Comparison of ENCODE assay signal across 20 mouse cellular contexts in genomic region chr2:151791156-151791555, GRCm38 (mm10). TPM values are rescaled to one million over a fixed set of nuclear protein-coding genes. Genes with fewer than 3 reads are reported as not detected.
"Had no signal": no experiment of that assay in that cellular context is flagged by ENCODE, and none has a peak within 500 bp of the region (broad histone marks: within the 10 kb centered on the region; RNA-seq: fewer than 3 reads in every experiment).

No protein-coding gene starts in this region.

- H3K27me3 ChIP-seq: intestine, embryonic 15.5 days; limb, embryonic 15.5 days; liver, embryonic 12.5 days; midbrain, embryonic 12.5 days; neural tube, embryonic 13.5 days had no signal

- ATAC-seq: intestine, embryonic 15.5 days; liver, embryonic 12.5 days; midbrain, embryonic 16.5 days had no signal

- H3K4me2 ChIP-seq: intestine, embryonic 15.5 days; limb, embryonic 15.5 days; liver, embryonic 12.5 days; lung, embryonic 14.5 days; midbrain, embryonic 12.5 days; neural tube, embryonic 13.5 days had no signal

- H3K4me1 ChIP-seq: intestine, embryonic 15.5 days; liver, embryonic 12.5 days; midbrain, embryonic 12.5 days had no signal

- DNase-seq: kidney, adult 9 months; kidney, postnatal 36 days; left cerebral cortex, postnatal 4 days; lung, embryonic 14.5 days; lung, postnatal 10 days; lung, postnatal 4 days; right cerebral cortex, postnatal 4 days; spleen, adult 18-20 months; thymus, postnatal 4 days had no signal

- H3K36me3 ChIP-seq: intestine, embryonic 15.5 days; limb, embryonic 15.5 days; liver, embryonic 12.5 days; midbrain, embryonic 12.5 days; neural tube, embryonic 13.5 days had no signal

- H3K27ac ChIP-seq: intestine, embryonic 15.5 days; kidney, postnatal 0 days; layer of hippocampus, adult 2 months; limb, embryonic 15.5 days; liver, embryonic 12.5 days; midbrain, embryonic 12.5 days; neural tube, embryonic 13.5 days had no signal

- H3K4me3 ChIP-seq: intestine, embryonic 15.5 days; layer of hippocampus, adult 2 months; limb, embryonic 15.5 days; liver, embryonic 12.5 days; midbrain, embryonic 12.5 days; neural tube, embryonic 13.5 days had no signal

- H3K9me3 ChIP-seq: intestine, embryonic 15.5 days; limb, embryonic 15.5 days; liver, embryonic 12.5 days; midbrain, embryonic 12.5 days; neural tube, embryonic 13.5 days had no signal

- H3K9ac ChIP-seq: intestine, embryonic 15.5 days; limb, embryonic 15.5 days; liver, embryonic 12.5 days; lung, embryonic 14.5 days; midbrain, embryonic 12.5 days; neural tube, embryonic 13.5 days had no signal

RNA-seq across cellular contexts. Expression of gene Rspo4, which starts 51.6 kb away (rescaled TPM):
- total RNA-seq: layer of hippocampus, adult 2 months; layer of hippocampus, postnatal 10 days; left cerebral cortex, postnatal 4 days; megakaryocyte, adult 5-6 weeks had no signal
- polyA plus RNA-seq: intestine, embryonic 15.5 days; kidney, postnatal 0 days; liver, embryonic 12.5 days; midbrain, embryonic 12.5 days; stomach, embryonic 14.5 days had no signal
